Mouse (Mus musculus) ES-E14 (cell line): ENCODE results near the gene Col8a2.

Experiments used
- CHD2 ChIP-seq: IDR thresholded peaks from 2 replicates; pipeline ENCODE4 v1.6.1; 2014; ENCODE audit warnings: mild to moderate bottlenecking, low read depth, low read length, inconsistent platforms
- HCFC1 ChIP-seq: IDR thresholded peaks from 2 replicates; pipeline ENCODE4 v1.6.1; 2012; ENCODE audit warnings: low read length, inconsistent platforms, borderline replicate concordance; ENCODE audit not compliant: insufficient read depth
- ZC3H11A ChIP-seq: IDR thresholded peaks from 2 replicates; pipeline ENCODE4 v1.6.1; 2012; ENCODE audit warnings: low read depth, mild to moderate bottlenecking, inconsistent platforms, low read length, borderline replicate concordance

- no peak for TF ChIP-seq CHD2
- no peak for TF ChIP-seq ZC3H11A
- TF ChIP-seq HCFC1 = no peak
These were observed 31.2 kb upstream of the Col8a2 start for GRCm38 (mm10) chr4:126255113-126256001.
